Mouse (Mus musculus) left cerebral cortex, postnatal 10 days (tissue): ENCODE results near the gene Slc35b3. TPM values are rescaled to one million over a fixed set of nuclear protein-coding genes. Genes with fewer than 3 reads are reported as not detected.

Experiments used
- DNase-seq, 2 experiments: peaks; one replicate each; pipeline ENCODE4 v3.0.0; 2021 to 2022; ENCODE audit warnings: low spot score in 2 of 2, mixed read lengths in 1 of 2; ENCODE audit errors: extremely low spot score in 1 of 2
- intact Hi-C: fragments of 180-260 bp; cut with DNase I; formaldehyde crosslinking; loops from one replicate; pipeline ENCODE4 v1.15.1; 2025
- total RNA-seq, 2 experiments: library from RNA; stranded (reverse); gene quantifications; 2 replicates each; pipeline ENCODE4 v1.2.3; 2021

Slc35b3 gene
- total RNA-seq, 2 experiments from 2014 or later, result 18.7 TPM

DNA sequence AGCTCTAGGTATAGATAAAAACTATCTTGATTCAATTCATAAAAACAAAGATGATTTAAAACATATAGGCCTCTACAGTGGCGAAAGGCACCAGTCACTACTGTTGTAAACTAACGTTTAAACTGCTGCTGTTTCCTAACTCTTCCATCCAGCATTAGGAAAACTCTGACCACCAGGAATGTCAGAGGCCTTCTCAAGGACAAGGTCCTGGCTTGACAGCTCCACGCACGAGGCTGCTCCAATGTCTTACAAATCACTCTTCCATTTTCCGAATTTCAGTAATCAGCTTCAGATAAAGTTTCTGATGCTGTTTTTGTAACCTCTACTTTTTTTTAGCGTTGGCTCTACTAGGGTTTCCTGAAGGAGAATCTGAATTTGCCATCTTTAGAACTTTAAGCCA, 15.7 kb downstream of the Slc35b3 start:
- intact Hi-C loops, result no loop called here
- no peak for DNase-seq

GRCm38 (mm10) chr13:38941786-38942185, 18.9 kb downstream of the Slc35b3 start:
- DNase-seq, result no peak
- intact Hi-C loops, result no loop called here

- intact Hi-C loops, result no loop called here
- no peak for DNase-seq
These were observed 19.4 kb downstream of the Slc35b3 start for GRCm38 (mm10) chr13:38941280-38941679.

- intact Hi-C loops, result no loop called here
- DNase-seq, result no peak
These were observed 22.2 kb downstream of the Slc35b3 start for GRCm38 (mm10) chr13:38938433-38938832.

DNA sequence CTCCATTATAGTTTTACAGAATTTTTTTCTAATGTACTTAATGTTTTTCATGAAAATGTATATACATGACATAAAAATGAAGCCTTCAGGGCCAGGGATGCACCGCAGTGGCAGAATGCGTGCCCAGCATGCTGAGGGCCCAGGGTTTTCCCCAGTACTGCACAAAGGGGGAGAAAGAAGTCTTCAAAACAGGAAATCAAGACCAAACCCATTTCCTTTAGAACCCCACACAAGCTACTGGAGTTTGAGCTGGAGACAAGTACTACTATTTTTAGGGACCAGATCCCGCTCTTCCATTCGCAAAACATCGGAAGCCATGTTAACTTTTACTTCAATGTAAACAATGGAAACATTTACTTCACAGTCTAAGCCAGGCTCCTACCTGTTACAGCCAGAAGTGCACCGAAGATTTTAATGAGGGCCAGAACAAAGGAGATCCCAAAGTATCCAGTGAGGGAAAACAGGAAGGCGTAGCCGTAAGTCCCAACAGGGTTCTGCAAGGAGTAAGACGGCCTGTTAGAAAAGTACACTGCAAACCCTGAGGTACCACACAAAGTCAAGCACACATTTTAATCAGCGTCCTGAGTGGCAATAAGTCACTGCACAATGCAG, 23.7 kb downstream of the Slc35b3 start:
- DNase-seq, result no peak
- intact Hi-C loops, result no loop called here

DNA sequence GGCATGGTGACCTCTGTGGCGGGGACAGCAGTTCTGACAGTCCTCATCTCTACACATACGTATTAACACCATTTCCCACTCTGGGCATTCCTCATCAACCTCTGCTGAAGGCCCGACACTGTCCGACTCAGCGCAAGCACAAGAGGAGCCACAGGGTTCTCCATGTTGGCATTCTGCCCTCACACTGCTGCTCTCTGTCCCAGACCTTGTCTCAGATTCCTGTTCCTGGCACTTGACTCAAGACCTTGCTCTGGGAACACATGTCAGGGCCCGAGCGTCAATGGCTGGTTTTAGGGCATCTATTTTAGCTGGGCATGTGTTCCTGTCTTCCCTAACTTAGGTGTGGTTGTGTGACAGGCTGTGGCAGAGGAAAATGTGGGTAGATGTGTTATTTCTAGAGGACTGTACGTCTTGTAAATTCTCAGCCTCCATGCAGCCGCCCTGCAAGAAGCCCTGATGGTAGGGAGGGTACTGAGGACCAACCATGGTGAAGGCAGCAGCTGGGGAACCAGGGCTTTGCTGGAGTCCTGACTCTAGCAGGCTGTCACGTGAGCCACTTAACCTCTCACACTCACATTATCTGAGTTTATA, 24.7 kb downstream of the Slc35b3 start:
- no peak for DNase-seq
- intact Hi-C loops, result no loop called here

DNA sequence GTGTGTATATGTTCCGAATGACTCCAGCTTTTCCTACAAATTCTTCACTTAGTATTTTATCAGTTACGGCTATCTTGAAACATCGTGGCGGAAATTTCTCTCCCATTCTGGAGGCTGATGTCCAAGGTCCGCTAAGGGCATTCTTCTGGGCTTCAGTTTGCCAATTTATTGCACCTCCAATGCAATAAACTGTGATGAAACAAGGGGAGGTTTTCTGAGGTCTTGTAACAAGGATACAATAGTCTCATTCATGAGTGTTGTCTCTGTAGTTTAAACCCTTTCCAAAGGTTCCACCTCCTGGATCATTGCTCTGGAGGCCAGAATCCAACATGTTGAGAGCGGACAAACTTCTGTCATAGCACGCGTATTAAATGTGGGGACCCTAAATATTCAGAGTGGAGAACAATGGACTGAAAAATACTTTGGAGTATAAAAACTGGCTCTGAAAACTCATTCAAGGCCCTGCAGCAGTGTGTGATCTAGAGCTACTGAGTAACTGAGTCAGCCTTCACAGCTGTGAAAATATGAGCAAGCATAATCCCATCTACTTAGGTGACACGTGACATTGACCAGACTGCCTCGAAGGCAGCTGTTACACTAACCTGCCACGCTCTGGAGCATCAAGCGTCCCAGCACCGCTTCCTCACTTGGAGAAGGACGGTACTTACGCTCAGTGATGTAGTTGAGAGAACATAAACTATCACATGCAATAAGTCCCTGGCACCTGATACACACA, 30.7 kb downstream of the Slc35b3 start:
- intact Hi-C loops, result no loop called here
- no peak for DNase-seq

- no peak for DNase-seq
- intact Hi-C loops, result no loop called here
These were observed 38.0 kb downstream of the Slc35b3 start for GRCm38 (mm10) chr13:38922676-38923075.

DNA sequence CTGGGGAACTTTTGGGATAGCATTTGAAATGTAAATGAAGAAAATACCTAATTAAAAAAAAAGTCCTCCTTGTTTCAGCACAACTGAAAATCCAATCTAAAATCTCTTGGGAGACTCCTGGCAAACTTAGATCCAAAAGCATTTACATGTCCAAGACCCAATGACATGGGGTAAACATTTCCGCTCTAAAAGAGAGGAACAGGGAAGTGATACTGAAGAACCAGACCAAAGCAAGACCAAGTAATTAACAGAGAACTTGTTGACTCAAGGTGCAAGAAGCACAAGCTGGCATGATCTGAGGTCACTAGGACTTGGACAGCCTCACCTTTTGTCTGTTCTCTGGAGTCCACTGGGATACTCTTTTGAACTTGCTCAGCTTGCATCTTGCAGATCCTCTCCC, 39.4 kb downstream of the Slc35b3 start:
- DNase-seq, result no peak
- intact Hi-C loops, result no loop called here

DNA sequence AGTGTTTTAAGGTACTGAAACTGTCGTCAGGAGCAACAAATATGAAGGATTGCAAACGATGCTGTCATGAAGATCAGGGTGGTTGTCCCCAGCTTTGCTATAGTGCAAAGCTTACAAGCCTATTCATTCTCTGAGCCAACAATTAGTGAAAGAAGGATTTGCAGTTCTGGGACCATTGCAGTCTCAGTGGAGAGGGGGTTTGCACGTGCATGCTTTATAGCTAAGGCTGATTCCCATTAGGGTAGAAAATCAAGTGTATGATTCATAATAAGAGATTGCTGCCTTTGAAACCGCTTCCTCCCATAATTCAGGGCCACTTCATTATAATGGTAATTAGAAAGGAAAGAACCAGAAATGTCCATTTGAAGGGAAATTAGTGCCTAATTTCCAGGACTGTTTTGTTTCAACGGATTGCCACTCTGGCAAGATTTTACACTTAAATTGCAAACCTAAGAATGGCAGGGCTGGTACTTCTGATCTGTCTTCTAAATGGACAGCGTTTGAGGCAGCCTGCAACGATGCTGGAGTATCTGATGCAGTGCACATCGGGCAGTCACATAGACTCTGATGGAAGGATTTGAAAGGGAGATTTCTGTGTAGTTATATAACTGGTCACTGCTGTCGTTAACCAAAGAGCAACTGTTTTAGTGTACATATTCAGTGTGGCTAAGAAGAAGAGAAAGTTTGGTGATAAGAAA, 42.3 kb downstream of the Slc35b3 start:
- intact Hi-C loops, result no loop called here
- DNase-seq, result no peak

GRCm38 (mm10) chr13:38917556-38917955, 43.1 kb downstream of the Slc35b3 start:
- intact Hi-C loops, result no loop called here
- DNase-seq, result no peak

GRCm38 (mm10) chr13:38914771-38915170, 45.9 kb downstream of the Slc35b3 start:
- no peak for DNase-seq
- intact Hi-C loops, result no loop called here

DNA sequence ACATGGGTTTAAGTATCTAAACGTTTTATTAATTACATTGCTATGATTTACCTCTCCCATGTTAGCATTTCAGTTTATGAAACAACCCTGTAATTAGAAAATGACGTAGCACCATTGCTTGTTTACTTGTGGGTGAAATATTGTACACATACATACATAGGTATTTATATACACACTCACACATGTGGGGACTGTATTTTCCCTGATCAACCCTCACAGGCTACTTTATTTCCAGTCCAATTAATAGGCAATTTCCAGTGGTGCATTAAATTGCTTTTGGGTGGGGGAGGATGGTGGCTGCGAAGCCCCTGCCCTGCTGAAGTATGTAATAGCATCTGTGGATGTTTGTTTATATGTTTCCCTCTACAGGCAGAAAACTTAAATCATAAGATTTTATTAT, 68.3 kb downstream of the Slc35b3 start:
- intact Hi-C loops, result no loop called here
- DNase-seq, result no peak
